Mouse (Mus musculus) hindbrain, embryonic 12.5 days (tissue): ENCODE measurements around the gene Fam208b. TPM values are rescaled to one million over a fixed set of nuclear protein-coding genes. Genes with fewer than 3 reads are reported as not detected.
A peak's percentile ranks its signal among the peaks of the same experiment; 100 is the strongest.

ENCODE experiments used
- ATAC-seq: fragments of 200-750 bp; cut with Nextera tagmentation; 2 replicates; pipeline ENCODE4 v1.8.0; 2017; ENCODE audit warnings: moderate TSS enrichment; ENCODE audit not compliant: low FRiP score
- H3K27ac ChIP-seq: fragments of 300-500 bp; sonication (generic); 2 replicates; pipeline ENCODE4 v1.5.1; 2016; ENCODE audit warnings: mild to moderate bottlenecking
- H3K27me3 ChIP-seq: fragments of 300-500 bp; sonication (generic); 2 replicates; pipeline ENCODE4 v1.6.1; 2016; ENCODE audit warnings: mild to moderate bottlenecking
- H3K36me3 ChIP-seq: fragments of 300-500 bp; sonication (generic); 2 replicates; pipeline ENCODE4 v1.6.1; 2016; ENCODE audit warnings: mild to moderate bottlenecking
- H3K4me1 ChIP-seq: fragments of 300-500 bp; sonication (generic); 2 replicates; pipeline ENCODE4 v1.6.1; 2016
- H3K4me2 ChIP-seq: fragments of 300-500 bp; sonication (generic); replicated peaks from 2 replicates; pipeline ENCODE4 v1.6.1; 2016; ENCODE audit warnings: mild to moderate bottlenecking
- H3K4me3 ChIP-seq: fragments of 300-500 bp; sonication (generic); 2 replicates; pipeline ENCODE4 v1.5.1; 2016; ENCODE audit warnings: mild to moderate bottlenecking
- H3K9ac ChIP-seq: fragments of 300-500 bp; sonication (generic); 2 replicates; pipeline ENCODE4 v1.6.1; 2016; ENCODE audit warnings: mild to moderate bottlenecking, moderate library complexity
- H3K9me3 ChIP-seq: fragments of 300-500 bp; sonication (generic); replicated peaks from 2 replicates; pipeline ENCODE4 v1.6.1; 2016; ENCODE audit warnings: mild to moderate bottlenecking
- WGBS: fragments of 180-500 bp; shearing (Covaris S2); methylation state at CpG from one replicate; pipeline ENCODE4 v1.1.7; 2016; 5-methylcytosine and 5-hydroxymethylcytosine counted together
- polyA plus RNA-seq: library from polyadenylated mRNA; unstranded; fragments of >200 nt; fragmentation: Nextera tagmentation; extraction: Ambion mirVana; gene quantifications from 2 replicates; pipeline ENCODE4 v1.2.1, GENCODE M21; 2016

Fam208b gene
- polyA plus RNA-seq, 1 experiment from 2014 or later, result 29.4 TPM

DNA sequence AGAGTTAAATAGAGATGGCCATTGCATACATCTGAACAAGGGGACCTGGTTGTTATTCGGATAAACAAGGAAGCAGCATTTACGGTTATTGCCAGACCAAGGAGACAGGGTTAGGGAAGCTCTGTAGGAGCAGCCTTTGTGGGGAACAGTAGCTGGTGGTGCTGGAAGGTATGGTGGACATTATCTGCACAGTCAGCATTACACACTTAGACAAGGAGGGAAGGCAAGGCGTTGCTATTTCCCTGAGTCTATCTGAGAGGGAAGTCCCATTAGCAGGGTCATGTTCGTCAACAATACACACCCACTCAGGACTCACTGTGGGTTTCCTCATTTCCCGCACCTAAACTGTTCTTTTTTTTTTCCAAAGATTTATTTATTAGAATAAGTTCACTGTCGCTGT is 63.1 kb downstream of the Fam208b start:
- Histone ChIP-seq H3K9ac (no peak overlapping the region), H3K36me3 (peaks cover 20% of the 10 kb centered on the region), H3K4me2 (no peak overlapping the region), H3K4me1 (no peaks in the 10 kb centered on the region), H3K4me3 (no peak overlapping the region), H3K27ac (no peak overlapping the region), H3K27me3 (no peaks in the 10 kb centered on the region), H3K9me3 (no peaks in the 10 kb centered on the region)
- ATAC-seq, result no peak
- WGBS, result 94% methylated on average over 6 of the region's 6 CpGs

DNA sequence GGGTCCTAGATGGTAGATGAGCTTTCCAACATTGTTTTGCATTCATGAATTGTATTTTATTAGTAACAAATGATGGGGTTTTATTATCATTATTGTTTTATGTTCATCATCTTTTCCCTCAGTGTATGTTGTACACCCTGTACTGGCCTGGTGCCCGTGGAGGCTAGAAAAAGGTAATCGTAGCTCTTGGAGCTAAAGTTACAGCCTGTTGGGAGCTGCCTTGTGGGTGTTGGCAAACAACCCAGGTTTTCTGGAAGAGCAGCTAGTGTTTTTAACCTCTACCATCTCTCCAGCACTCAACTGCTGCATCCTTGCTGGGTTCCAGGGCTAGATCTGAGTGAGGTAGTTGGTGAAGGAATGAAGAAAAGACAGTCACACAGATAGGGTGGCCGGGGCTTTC is 63.5 kb downstream of the Fam208b start:
- no peaks in the 10 kb centered on the region for H3K9me3 ChIP-seq
- H3K9ac ChIP-seq, result no peak overlapping the region
- WGBS, result 92% methylated on average over 3 of the region's 3 CpGs
- no peak for ATAC-seq
- no peaks in the 10 kb centered on the region for H3K4me1 ChIP-seq
- H3K4me3 ChIP-seq, result no peak overlapping the region
- H3K27me3 ChIP-seq, result no peaks in the 10 kb centered on the region
- H3K36me3 ChIP-seq, result peaks cover 17% of the 10 kb centered on the region; the same call in 1 of the 2 replicates
- H3K4me2 ChIP-seq, result no peak overlapping the region
- no peak overlapping the region for H3K27ac ChIP-seq

DNA sequence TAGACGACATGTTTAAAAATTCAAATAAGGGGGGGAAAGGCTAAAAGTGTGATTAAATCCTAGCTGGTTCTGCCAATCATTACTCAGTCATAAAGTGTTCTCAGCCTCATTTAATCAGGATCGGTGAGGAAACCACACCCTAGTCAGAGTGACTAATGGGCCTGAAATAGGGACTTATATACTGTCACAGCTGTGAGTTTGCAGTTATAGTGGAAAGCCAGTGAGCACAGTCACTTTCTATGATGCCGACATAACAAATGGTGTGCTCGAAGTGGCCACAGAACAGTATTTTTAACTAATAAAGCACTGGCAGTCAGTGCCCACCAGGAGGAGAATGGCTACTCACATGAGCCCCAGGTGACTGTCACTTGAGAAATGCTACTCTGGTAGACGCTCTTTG is 66.0 kb downstream of the Fam208b start:
- ATAC-seq, result no peak
- Histone ChIP-seq H3K9ac (no peak overlapping the region), H3K4me3 (no peak overlapping the region), H3K4me2 (no peak overlapping the region), H3K36me3 (peaks cover 11% of the 10 kb centered on the region; the same call in 1 of the 2 replicates), H3K9me3 (no peaks in the 10 kb centered on the region), H3K27me3 (no peaks in the 10 kb centered on the region), H3K27ac (no peak overlapping the region), H3K4me1 (peaks cover 15% of the 10 kb centered on the region)
- WGBS, result 75% methylated on average over 5 of the region's 5 CpGs

DNA sequence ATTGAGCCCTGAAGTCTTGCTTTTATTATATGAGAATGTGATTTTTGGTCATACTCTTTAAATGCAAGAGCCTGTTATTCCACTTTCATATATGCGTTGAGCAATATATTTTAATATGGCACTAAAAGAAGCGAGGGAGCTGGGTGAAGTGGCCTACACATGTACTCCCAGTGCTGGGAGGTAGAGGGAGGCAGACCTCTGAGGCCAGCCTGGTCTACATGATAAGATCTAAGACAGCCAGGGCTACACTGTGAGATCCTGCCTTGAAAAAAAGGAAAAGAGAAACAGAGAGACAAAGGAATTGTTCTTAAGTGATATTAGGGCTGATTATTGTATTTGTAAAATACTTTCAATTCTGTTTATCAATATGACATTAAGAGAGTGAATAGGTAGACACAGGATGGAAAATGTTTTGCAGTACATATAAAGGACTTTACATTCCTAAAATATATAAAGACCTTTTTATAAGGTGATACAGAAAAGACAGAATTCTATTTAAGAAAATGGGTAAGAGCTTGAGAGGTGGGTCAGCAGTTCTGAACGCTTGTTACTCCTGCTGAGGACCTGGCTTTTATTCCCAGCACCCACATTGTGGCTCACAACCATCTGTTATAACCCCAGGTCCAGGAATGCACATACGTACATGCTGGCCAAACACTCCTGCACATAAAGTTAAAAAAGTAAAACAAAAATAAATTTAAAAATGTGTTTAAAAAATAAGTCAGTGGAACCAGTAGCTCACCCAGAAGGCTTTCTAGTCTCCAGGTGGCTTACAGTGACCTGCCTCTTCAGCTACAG is 66.6 kb downstream of the Fam208b start:
- WGBS, result 92% methylated on average over 4 of the region's 4 CpGs
- H3K27ac ChIP-seq, result no peak overlapping the region
- 0 out of 2 replicates have a peak, but pooled peaks cover 9% of the 10 kb centered on the region for H3K36me3 ChIP-seq
- no peak overlapping the region for H3K4me3 ChIP-seq
- H3K4me1 ChIP-seq, result peaks cover 20% of the 10 kb centered on the region
- no peak for ATAC-seq
- no peak overlapping the region for H3K9ac ChIP-seq
- no peaks in the 10 kb centered on the region for H3K27me3 ChIP-seq
- H3K4me2 ChIP-seq, result no peak overlapping the region
- no peaks in the 10 kb centered on the region for H3K9me3 ChIP-seq

DNA sequence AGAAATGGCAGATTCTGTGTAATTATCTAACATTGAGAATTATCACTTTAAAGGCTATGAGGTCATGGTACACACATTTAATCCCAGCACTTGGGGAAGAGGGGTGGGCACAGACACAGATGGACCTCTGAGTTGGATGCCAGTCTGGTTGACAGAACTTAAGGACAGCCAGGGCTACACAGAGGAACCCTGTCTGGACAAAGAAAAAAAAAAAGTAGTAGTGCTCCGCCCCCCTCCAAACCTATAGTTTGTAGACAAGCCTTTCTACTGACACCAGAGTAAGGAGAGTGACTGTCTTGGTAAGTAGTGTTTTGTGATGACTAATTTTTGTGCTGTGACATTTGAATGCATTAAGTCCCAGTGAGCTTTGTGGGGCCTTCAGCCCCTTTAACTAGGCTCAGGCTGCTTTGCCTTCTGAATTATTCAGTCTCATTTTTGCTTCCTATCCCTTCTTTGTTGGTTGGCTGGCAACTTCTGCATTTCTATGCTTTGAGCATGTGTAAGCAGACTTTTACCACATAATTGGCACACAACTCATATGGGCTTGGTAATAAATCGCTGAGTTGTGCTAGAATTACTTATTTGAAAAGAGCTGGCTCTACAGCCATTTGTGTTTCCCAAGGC is 69.6 kb downstream of the Fam208b start:
- Histone ChIP-seq H3K27ac (no peak overlapping the region), H3K4me1 (peaks cover 26% of the 10 kb centered on the region), H3K36me3 (no peaks in the 10 kb centered on the region), H3K27me3 (no peaks in the 10 kb centered on the region), H3K9me3 (no peaks in the 10 kb centered on the region), H3K9ac (no peak overlapping the region), H3K4me3 (no peak overlapping the region), H3K4me2 (peak overlapping the region; percentile 19; the same call in 1 of the 2 replicates)
- WGBS, result 75% methylated on average over 2 of the region's 2 CpGs
- no peak for ATAC-seq

DNA sequence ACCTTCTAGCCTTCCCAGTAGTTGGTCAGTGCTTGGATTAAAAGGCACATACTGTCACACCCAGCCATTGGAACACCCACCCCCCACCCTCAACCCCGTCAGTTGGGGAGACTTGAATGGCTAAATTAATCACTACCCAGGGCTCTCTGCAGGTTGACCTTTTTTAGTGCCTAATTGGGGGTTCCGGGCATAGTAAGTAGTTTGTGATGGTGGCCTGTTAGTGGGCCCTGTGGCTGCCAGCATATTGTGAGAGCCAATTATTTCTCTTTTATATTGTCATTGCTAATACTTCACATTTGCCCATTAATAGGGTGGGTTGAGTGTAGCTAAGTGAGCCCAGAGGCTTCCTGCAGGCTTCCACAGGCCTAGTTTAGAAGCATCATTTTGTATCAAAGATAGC is 70.7 kb downstream of the Fam208b start:
- no peaks in the 10 kb centered on the region for H3K27me3 ChIP-seq
- ATAC-seq, result no peak
- WGBS, result 29% methylated on average over 2 of the region's 2 CpGs
- H3K4me3 ChIP-seq, result peak overlapping the region; percentile 93
- H3K27ac ChIP-seq, result no peak overlapping the region
- 0 out of 2 replicates have a peak overlapping the region, but pooled peaks have one; percentile 27 for H3K9ac ChIP-seq
- peak overlapping the region; percentile 83 for H3K4me2 ChIP-seq
- no peaks in the 10 kb centered on the region for H3K9me3 ChIP-seq
- H3K4me1 ChIP-seq, result peaks cover 26% of the 10 kb centered on the region
- no peaks in the 10 kb centered on the region for H3K36me3 ChIP-seq

DNA sequence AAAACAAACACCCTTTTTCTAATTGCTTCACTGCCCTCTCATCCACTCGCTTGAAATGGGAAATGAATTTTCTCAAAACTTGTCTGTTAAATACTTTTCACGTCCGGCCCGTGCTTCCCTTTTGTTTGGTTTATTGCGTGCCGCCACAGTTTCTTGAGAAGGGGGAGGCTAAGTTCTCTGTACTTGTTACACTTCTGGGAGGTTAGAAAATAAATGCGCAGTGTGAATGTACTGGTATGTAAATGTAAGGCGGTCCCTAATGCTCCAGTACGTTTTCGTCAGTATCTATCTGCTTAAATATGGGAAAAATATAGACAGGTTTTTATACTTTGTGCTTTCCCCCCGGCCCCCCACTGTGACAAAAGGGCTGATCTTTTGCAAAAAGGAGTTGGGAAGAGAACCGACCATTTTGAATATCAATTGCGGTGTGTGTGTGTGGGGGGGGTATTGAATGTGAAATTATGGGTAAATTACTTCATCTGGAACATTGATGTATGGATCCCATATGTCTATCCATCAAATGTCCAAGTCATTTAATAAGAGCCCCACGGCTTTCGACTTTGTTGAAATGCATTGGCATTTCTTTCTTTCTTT is 71.8 kb downstream of the Fam208b start:
- peaks cover 26% of the 10 kb centered on the region for H3K4me1 ChIP-seq
- no peaks in the 10 kb centered on the region for H3K27me3 ChIP-seq
- peak overlapping the region; percentile 98 for H3K27ac ChIP-seq
- peak overlapping the region; percentile 83 for H3K4me2 ChIP-seq
- no peaks in the 10 kb centered on the region for H3K36me3 ChIP-seq
- ATAC-seq, result no peak
- peak overlapping the region; percentile 93 for H3K4me3 ChIP-seq
- 2% methylated on average over 15 of the region's 15 CpGs for WGBS
- H3K9ac ChIP-seq, result peak overlapping the region; percentile 97
- no peaks in the 10 kb centered on the region for H3K9me3 ChIP-seq

DNA sequence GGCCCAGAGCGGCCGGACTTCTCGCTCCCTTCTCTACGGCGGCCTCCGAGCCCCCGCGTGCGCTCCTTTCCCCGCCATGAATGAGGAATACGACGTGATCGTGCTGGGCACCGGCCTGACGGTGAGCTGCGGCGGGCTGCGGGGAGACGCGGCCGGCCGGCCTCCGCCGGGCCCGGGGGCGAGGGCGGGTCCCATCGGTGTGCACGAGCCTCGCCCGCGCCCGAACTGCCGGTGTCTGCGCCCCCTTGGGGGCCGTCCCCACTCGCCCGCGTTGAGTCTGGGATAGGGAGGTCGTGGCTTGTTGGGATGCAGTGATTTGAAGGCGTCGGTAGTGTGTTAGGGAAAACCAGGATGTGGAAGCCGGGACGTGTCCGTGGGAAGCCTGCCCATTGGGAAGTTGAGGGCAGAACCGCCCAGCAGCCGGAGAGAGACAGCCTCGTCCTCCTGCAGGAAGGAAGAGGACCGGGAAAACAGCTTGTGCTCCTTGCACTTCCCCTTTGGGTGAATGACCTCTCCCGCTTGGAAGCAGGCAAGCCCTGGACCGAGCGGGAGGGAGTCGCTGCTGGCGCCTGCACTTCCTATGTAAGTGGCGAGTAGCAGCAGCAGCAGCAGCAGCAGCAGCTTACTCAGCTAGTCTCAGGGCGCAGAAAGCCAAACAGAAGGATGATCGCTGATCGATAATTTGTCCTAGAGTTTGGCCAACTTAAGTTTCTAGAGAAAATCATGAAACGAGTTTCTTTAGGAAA is 72.5 kb downstream of the Fam208b start:
- H3K4me1 ChIP-seq, result peaks cover 26% of the 10 kb centered on the region
- H3K4me2 ChIP-seq, result peak overlapping the region; percentile 83
- WGBS, result under 1% methylated on average over 59 of the region's 59 CpGs
- H3K27me3 ChIP-seq, result no peaks in the 10 kb centered on the region
- no peaks in the 10 kb centered on the region for H3K36me3 ChIP-seq
- peak overlapping the region; percentile 93 for H3K4me3 ChIP-seq
- H3K9ac ChIP-seq, result peak overlapping the region; percentile 97
- peak; percentile 73 for ATAC-seq
- peak overlapping the region; percentile 98 for H3K27ac ChIP-seq
- no peaks in the 10 kb centered on the region for H3K9me3 ChIP-seq

DNA sequence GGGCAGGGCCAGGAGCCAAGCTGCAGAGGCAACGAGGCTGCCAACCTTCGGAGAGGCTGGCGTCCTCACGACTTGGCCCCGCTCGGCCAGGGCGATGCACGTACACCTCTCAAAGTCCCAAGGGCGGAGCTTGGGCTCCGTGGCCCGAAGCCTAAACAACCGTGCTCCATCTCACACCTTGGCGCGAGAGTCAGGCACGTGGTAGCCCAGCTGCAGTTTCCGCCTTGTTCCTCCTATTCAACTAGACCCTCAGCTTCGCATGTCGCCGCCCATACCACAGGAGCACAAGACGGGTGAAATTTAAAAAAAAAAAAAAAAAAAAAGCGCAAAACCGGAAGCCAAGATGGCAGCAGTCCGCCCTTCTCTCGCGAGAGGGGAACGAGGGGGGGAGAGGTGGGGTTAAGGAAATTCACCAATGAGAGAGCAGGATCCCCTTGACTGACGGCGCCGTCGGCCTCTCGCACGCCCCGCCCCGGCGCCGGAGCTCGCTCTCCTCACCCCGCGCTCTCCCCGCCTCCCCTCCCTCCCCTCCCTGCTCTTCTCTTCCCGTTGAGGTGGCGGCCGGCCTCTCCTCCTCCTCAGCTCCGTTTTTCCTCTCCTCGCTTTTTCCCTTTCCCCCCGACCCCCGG is 73.2 kb downstream of the Fam208b start, which contains the start of gene Gdi2:
Gdi2 (plus strand) TSS at position 470 of the 629 bp plus-strand sequence.
- under 1% methylated on average over 42 of the region's 47 CpGs for WGBS
- no peaks in the 10 kb centered on the region for H3K9me3 ChIP-seq

DNA sequence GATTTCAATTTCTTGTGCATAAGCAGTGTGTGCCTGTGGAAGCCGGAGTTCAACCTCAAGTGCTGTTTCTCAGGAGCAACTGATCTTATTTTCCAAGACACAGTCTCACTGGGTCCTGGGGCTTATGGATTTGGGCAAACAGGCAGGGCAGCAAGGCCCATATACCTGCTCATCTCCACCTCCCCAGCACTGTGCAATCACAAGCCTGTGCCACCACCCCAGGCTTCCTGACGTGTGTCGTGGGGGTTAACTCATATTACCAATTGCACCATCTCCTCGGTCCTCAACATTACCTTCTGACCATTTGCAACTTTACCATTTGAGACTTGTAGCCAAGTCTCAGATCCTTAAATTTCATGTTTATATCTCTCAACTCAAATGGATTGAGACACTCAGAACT is 76.8 kb downstream of the Fam208b start:
- peaks cover 5% of the 10 kb centered on the region for H3K4me1 ChIP-seq
- H3K27me3 ChIP-seq, result no peaks in the 10 kb centered on the region
- no peak overlapping the region for H3K27ac ChIP-seq
- 94% methylated on average over 4 of the region's 4 CpGs for WGBS
- H3K4me3 ChIP-seq, result no peak overlapping the region
- no peak overlapping the region for H3K4me2 ChIP-seq
- no peaks in the 10 kb centered on the region for H3K9me3 ChIP-seq
- no peak overlapping the region for H3K9ac ChIP-seq
- ATAC-seq, result no peak
- H3K36me3 ChIP-seq, result no peaks in the 10 kb centered on the region

More for the DNA sequence above, 73.2 kb downstream of the Fam208b start, which contains the start of gene Gdi2:
- H3K9ac ChIP-seq, result peak within 1 kb of the TSS; percentile 97
- H3K4me3 ChIP-seq, result peak within 1 kb of the TSS; percentile 93
- no peaks in the 10 kb centered on the region for H3K27me3 ChIP-seq
- peak within 1 kb of the TSS; percentile 98 for H3K27ac ChIP-seq
- peaks cover 26% of the 10 kb centered on the region for H3K4me1 ChIP-seq
- H3K4me2 ChIP-seq, result peak within 1 kb of the TSS; percentile 83
- peak; percentile 97 for ATAC-seq
- H3K36me3 ChIP-seq, result no peaks in the 10 kb centered on the region

DNA sequence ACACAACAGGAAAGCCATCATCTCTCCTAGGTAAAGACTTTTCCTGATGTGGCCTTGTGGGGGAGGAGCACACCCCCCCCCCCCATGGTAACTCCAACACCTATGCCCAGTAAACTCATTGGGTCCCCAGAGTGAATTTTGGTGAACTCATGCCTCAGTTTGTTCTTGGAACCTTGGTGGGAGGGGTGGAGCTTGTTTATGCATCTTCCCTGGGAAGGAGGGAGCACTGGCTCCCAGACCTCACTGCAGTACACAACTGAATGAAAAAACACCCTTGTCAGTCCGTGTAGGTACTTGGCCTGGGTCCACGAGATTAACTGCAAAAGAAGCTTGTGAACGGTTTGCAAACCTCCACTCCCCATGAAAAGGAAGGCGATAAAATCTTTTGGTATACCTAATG is 78.5 kb downstream of the Fam208b start:
- Histone ChIP-seq H3K9me3 (no peaks in the 10 kb centered on the region), H3K27me3 (no peaks in the 10 kb centered on the region), H3K4me2 (no peak overlapping the region), H3K36me3 (no peaks in the 10 kb centered on the region), H3K4me1 (peaks cover 5% of the 10 kb centered on the region; the same call in 1 of the 2 replicates), H3K9ac (no peak overlapping the region), H3K27ac (no peak overlapping the region), H3K4me3 (no peak overlapping the region)
- no peak for ATAC-seq
- 80% methylated on average over 4 of the region's 4 CpGs for WGBS
